Mouse (Mus musculus) forebrain, embryonic 14.5 days (tissue): ENCODE results near the gene Klhl33. TPM values are rescaled to one million over a fixed set of nuclear protein-coding genes. Genes with fewer than 3 reads are reported as not detected.

ENCODE experiments used
- ATAC-seq: fragments of 200-750 bp; cut with Nextera tagmentation; 2 replicates; pipeline ENCODE4 v1.8.0; 2017; ENCODE audit warnings: mild to moderate bottlenecking, moderate library complexity
- DNase-seq: peaks from one replicate; pipeline ENCODE4 v3.0.0-alpha.2; 2015; ENCODE audit warnings: low spot score
- H3K27ac ChIP-seq: fragments of 300-500 bp; sonication (generic); 2 replicates; pipeline ENCODE4 v1.5.1; 2014; ENCODE audit warnings: low read depth, mild to moderate bottlenecking, control low read depth, low read length, moderate library complexity
- H3K27me3 ChIP-seq: fragments of 300-500 bp; sonication (generic); replicated peaks from 2 replicates; pipeline ENCODE4 v1.6.1; 2014; ENCODE audit warnings: low read length, control low read depth, mixed read lengths; ENCODE audit not compliant: control insufficient read depth, insufficient read depth
- H3K36me3 ChIP-seq: fragments of 300-500 bp; sonication (generic); 2 replicates; pipeline ENCODE4 v1.6.1; 2014; ENCODE audit warnings: low read length, control low read depth; ENCODE audit not compliant: control insufficient read depth, insufficient read depth
- H3K4me1 ChIP-seq: fragments of 300-500 bp; sonication (generic); 2 replicates; pipeline ENCODE4 v1.6.1; 2014; ENCODE audit warnings: antibody characterized with exemption, low read length, control low read depth; ENCODE audit not compliant: control insufficient read depth, insufficient read depth
- H3K4me2 ChIP-seq: fragments of 300-500 bp; sonication (generic); 2 replicates; pipeline ENCODE4 v1.6.1; 2014; ENCODE audit warnings: mild to moderate bottlenecking, control low read depth, low read length
- H3K4me3 ChIP-seq: fragments of 300-500 bp; sonication (generic); 2 replicates; pipeline ENCODE4 v1.5.1; 2014; ENCODE audit warnings: low read depth, low read length, control low read depth
- H3K9ac ChIP-seq: fragments of 300-500 bp; sonication (generic); 2 replicates; pipeline ENCODE4 v1.6.1; 2014; ENCODE audit warnings: mild to moderate bottlenecking, low read length, control low read depth, moderate library complexity
- H3K9me3 ChIP-seq: fragments of 300-500 bp; sonication (generic); replicated peaks from 2 replicates; pipeline ENCODE4 v1.6.1; 2016; ENCODE audit warnings: low read length, control low read depth, mixed read lengths; ENCODE audit not compliant: control insufficient read depth
- WGBS: fragments of 180-500 bp; shearing (Covaris S2); extraction: QIAGEN DNeasy Blood & Tissue Kit; methylation state at CpG from one replicate; pipeline ENCODE4 v1.1.7; 2014; 5-methylcytosine and 5-hydroxymethylcytosine counted together
- polyA plus RNA-seq: library from polyadenylated mRNA; unstranded; fragments of >200 nt; fragmentation: Nextera tagmentation; extraction: Ambion mirVana; gene quantifications from 2 replicates; pipeline ENCODE4 v1.2.1, GENCODE M21; 2014

Gene Klhl33
- polyA plus RNA-seq, 1 experiment from 2014 or later: 0.36 TPM

DNA sequence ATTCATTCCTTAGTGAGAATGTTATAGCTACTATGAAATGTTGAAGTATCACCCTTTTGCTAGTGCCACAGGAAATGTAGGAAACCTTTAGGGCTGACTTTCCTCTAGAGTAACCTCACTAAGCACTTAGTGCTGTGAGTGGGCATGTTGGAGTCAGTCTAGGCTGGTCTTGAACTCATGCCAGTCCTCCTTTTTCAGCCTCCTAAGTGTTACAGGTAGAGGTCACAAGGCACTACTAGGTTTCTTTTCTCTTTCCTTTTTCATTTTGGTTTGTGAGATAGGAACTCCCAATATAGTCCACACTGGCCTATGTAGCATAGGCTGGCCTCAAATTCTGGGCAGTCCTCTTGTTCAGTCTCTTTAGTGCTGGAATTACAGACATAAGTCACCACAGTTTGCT is 1.9 kb downstream of the Klhl33 start:
- no peaks in the 10 kb centered on the region for H3K9me3 ChIP-seq
- H3K4me2 ChIP-seq: no peak overlapping the region
- H3K36me3 ChIP-seq: no peaks in the 10 kb centered on the region
- DNase-seq (no peak), ATAC-seq (no peak)
- H3K4me3 ChIP-seq: no peak overlapping the region
- no peak overlapping the region for H3K9ac ChIP-seq
- H3K4me1 ChIP-seq: no peaks in the 10 kb centered on the region
- no peak overlapping the region for H3K27ac ChIP-seq
- H3K27me3 ChIP-seq: 0 out of 2 replicates have a peak, but pooled peaks cover 5% of the 10 kb centered on the region

DNA sequence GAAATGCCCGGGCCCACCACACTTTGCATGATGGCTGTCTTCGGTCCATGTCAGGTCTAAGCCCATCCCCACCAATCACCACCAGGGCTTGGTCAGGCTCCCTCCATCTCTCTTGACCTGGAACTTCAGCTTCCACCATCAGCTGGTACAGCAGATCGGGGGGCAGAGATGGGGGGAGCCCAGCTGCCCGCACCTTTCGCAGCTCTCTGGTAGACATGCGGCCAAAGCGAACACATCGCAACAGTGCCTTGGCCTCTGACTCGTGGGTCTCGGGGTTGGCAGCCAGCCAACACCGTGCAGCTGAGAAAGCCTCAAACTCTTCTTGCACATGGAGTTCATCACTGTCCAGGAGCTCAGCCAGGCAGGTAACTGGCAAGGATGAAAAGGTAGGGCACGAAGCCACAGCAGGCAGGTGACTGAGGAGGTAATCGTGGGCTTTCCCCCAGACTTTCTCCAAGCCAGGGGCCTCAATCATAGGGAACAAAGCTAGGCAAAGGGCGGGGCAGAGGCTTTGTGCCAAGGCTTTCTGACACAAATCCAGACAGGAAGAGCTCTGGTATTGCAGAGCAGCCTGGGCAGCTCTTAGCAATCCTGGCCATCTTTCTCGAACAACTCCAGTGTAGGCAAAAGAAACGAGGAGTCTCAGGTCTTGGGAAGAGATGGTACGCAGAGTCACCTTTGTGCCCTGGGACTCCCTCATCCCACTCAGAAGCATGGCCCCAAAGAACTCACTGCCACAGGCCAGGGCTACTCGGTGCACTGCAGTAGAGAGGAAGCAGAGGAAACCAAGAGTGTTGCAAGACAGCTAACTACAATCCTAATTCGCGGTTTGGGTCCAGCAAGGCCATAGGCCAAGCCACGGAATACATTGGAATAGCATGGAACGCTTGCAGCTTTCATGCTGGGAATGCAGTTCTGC is 4.5 kb downstream of the Klhl33 start:
- H3K9me3 ChIP-seq: no peaks in the 10 kb centered on the region
- H3K9ac ChIP-seq: no peak overlapping the region
- H3K4me3 ChIP-seq: no peak overlapping the region
- H3K4me2 ChIP-seq: no peak overlapping the region
- H3K27me3 ChIP-seq: 0 out of 2 replicates have a peak, but pooled peaks cover 5% of the 10 kb centered on the region
- no peak overlapping the region for H3K27ac ChIP-seq
- 81% methylated on average over 22 of the region's 22 CpGs for WGBS
- ATAC-seq (no peak), DNase-seq (no peak)
- no peaks in the 10 kb centered on the region for H3K4me1 ChIP-seq
- H3K36me3 ChIP-seq: no peaks in the 10 kb centered on the region

DNA sequence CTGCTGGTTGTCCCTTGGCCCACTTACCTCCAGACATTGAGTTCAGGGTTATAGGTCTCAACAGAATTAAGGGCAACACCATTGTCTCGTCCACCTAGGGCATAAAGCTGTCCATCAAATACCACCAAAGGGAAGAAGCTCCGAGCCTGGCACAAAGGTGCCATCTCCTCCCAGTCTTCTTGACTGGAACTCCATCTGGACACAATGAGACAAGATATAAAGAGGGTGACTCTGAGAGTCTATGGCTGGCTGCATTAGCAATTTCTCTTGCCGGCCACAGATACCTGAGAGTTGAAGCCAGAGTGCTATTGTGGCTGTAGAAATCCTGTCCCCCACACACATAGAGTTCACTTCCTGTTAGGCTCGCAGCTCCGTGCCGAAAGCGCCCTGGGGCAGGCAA is 5.2 kb downstream of the Klhl33 start:
- Histone ChIP-seq H3K4me2 (no peak overlapping the region), H3K27me3 (0 out of 2 replicates have a peak, but pooled peaks cover 5% of the 10 kb centered on the region), H3K4me1 (no peaks in the 10 kb centered on the region), H3K9ac (no peak overlapping the region), H3K9me3 (no peaks in the 10 kb centered on the region), H3K27ac (no peak overlapping the region), H3K4me3 (no peak overlapping the region), H3K36me3 (no peaks in the 10 kb centered on the region)
- ATAC-seq (no peak), DNase-seq (no peak)
- 93% methylated on average over 7 of the region's 7 CpGs for WGBS

DNA sequence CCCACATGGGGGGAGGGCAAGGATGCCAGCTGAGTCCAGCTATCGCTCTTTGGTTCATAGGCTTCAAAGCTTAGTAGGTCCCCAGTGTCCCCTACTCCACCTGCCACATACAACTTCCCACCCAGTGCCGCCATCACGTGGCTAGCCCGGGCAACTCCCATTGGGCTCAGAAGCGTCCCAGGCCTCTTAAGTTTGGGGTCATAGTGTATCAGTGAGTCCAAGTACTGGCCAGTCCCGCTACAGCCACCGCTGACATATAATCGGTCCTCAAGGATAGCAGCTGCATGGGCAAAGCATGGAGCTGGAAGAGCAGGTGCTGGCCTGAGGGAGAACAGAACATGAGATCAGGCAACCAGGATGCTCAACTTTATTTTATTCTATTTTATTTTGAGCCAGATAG is 5.7 kb downstream of the Klhl33 start:
- Histone ChIP-seq H3K4me1 (no peaks in the 10 kb centered on the region), H3K27me3 (0 out of 2 replicates have a peak, but pooled peaks cover 3% of the 10 kb centered on the region), H3K27ac (no peak overlapping the region), H3K4me2 (no peak overlapping the region), H3K4me3 (no peak overlapping the region), H3K9ac (no peak overlapping the region), H3K9me3 (no peaks in the 10 kb centered on the region), H3K36me3 (no peaks in the 10 kb centered on the region)
- DNase-seq (no peak), ATAC-seq (no peak)
- WGBS: 92% methylated on average over 8 of the region's 8 CpGs

DNA sequence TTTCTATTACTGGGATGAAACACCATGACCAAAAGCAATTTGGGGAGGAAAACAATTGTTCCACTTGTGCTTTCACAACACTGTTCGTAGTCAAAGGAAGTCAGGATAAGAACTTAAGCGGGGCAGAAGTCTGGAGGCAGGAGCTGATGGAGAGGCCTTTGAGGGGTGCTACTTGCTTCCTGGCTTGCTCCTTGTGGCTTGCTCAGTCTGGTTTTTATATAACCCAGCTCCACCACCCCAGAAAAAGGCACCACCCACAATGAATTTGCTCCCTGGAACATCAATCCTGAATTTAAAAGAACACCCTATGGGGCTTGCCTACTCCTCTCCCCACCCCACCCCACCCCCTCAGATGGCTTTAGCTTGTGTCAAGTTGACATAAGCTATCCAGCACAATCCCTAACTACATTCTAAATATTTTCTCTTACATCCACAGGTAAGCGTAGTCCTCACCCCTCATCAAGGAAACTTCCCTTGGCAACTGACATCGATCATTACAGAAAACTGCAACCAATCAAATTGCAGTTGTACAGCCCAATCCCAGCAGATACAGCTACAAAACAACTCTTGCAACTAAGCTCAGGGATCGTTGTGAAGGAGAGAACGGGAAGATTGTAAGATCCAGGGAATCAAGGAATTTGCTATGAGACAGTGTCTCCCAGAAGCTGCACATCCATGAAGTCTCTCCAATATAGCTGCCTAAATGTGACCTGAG is 20.9 kb downstream of the Klhl33 start:
- Histone ChIP-seq H3K9ac (no peak overlapping the region), H3K4me3 (no peak overlapping the region), H3K27ac (no peak overlapping the region), H3K27me3 (no peaks in the 10 kb centered on the region), H3K9me3 (no peaks in the 10 kb centered on the region), H3K4me2 (no peak overlapping the region), H3K4me1 (no peaks in the 10 kb centered on the region), H3K36me3 (no peaks in the 10 kb centered on the region)
- ATAC-seq (no peak), DNase-seq (no peak)
- WGBS: 81% methylated on average over 6 of the region's 6 CpGs

DNA sequence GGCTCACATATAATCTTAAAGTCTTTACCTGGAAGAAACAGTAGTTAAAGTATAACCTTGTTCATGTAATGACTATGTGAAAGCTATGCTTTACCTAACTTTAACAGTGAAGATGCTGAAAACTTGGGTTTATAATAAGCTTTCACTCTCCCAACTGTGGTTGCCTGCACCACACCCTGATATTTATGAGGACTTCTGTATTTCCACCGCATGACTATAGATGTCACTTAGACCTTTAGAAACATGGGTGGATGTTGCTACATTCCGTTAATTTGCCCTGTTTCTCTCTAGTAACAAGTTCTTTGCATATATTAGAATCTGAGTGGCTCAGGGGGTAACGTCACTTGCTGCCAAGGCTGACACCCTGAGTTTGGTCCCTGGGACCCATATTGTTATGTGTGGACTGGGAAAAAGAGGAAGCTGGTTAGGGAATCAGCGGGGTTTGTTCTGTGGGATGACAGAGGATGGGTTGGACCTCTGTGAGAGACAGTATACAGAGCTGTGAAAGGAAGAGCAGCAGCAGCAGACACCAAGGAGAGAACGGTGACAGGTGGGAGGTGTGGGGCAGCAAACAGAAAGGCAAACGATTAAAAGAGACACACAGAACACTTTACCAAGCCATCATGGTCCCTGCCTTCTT is 21.6 kb downstream of the Klhl33 start:
- H3K9ac ChIP-seq: no peak overlapping the region
- H3K27ac ChIP-seq: no peak overlapping the region
- no peaks in the 10 kb centered on the region for H3K27me3 ChIP-seq
- no peaks in the 10 kb centered on the region for H3K36me3 ChIP-seq
- peaks cover 1% of the 10 kb centered on the region; the same call in 1 of the 2 replicates for H3K4me1 ChIP-seq
- H3K4me2 ChIP-seq: no peak overlapping the region
- DNase-seq (no peak), ATAC-seq (no peak)
- no peak overlapping the region for H3K4me3 ChIP-seq
- no peaks in the 10 kb centered on the region for H3K9me3 ChIP-seq
- WGBS: 81% methylated on average over 6 of the region's 6 CpGs

DNA sequence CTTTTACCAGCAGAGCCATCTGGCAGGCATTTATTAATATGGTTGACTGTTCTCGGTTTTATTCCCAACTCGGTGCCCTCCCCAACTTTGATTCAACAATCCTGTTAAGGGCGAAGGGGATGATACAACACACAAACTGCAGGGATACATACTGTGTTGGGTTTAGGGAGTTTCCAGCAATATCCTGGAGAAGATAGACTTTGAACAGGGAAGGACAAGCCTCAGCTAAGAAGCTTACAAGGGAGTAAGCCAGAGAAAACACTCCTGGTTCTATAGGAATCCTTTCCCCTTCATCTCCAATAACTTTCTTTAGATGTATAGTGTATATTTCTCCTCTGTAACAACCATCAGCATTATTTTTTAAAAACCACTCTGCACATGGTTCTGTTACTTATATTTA is 22.1 kb downstream of the Klhl33 start:
- no peak overlapping the region for H3K4me3 ChIP-seq
- DNase-seq (no peak), ATAC-seq (no peak)
- 83% methylated on average over 3 of the region's 3 CpGs for WGBS
- H3K27me3 ChIP-seq: no peaks in the 10 kb centered on the region
- H3K36me3 ChIP-seq: no peaks in the 10 kb centered on the region
- no peak overlapping the region for H3K27ac ChIP-seq
- H3K9ac ChIP-seq: no peak overlapping the region
- peaks cover 3% of the 10 kb centered on the region; the same call in 1 of the 2 replicates for H3K4me1 ChIP-seq
- no peak overlapping the region for H3K4me2 ChIP-seq
- H3K9me3 ChIP-seq: no peaks in the 10 kb centered on the region

DNA sequence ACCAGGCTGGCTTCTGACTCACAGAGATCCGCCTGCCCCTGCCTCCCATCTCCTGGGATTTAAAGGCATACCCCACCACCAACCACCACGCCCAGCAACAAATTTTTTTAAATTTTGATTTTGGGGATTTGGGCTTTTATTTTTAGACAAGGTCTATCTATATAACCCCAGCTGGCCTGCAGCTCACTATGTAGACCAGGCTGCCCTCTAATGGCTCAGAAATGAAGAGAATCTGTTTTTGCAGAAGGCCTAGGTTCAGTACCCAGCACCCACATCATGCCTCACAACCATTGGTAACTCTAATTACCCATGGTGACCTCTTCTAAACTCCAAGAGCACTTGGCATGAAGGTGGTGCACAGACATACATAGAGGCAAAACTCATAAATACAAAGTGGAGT is 26.0 kb downstream of the Klhl33 start:
- DNase-seq (no peak), ATAC-seq (no peak)
- Histone ChIP-seq H3K36me3 (no peaks in the 10 kb centered on the region), H3K4me1 (peaks cover 3% of the 10 kb centered on the region; the same call in 1 of the 2 replicates), H3K27ac (no peak overlapping the region), H3K4me2 (no peak overlapping the region), H3K27me3 (no peaks in the 10 kb centered on the region), H3K4me3 (no peak overlapping the region), H3K9ac (no peak overlapping the region), H3K9me3 (no peaks in the 10 kb centered on the region)
- WGBS: 89% methylated on average over 2 of the region's 2 CpGs
